Mouse (Mus musculus) frontal cortex, postnatal 25 days (tissue): ENCODE results near the gene Klhl29.

Experiments
- DNase-seq, 2 experiments: peaks; one replicate each; pipeline ENCODE4 v3.0.0; 2022; ENCODE audit warnings: low spot score in 2 of 2

Gene Klhl29

DNA sequence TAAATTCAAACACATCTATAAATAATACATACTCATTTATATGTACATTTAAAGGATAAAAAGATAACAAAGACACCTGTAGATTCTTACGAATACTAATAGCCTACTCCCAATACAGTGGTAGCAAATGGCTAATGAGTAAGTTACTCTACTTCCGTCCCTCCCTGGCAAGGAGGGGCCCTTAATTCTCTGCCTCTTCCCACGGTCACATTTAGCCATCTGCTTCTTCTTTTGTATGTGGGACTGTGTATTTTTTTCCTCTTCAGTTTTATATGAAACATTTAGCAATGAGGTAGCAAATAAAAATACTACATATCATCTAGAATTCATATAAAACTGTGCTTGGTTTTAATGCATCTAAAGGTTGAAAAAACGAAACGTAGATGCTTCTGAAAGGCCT is 73.6 kb downstream of the Klhl29 start:
- DNase-seq = no peak

DNA sequence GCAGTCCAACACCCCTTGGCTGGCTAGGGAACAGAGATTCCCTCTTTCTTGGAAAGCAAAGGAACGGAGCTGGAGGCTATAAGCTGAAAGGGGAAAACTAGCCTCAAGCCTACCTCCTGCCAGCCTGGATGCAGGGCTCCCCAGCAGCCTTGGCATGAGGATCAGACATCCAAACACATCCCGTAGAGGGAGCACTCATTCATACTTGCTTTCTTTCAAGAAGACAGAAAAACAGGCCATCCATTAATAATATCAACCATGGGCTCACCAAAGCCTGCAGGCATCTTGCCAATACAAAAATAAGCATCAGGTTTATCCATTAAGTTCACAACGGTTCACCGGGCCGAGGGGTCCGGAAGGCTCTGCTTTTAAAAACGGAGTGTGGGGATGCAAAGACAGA is 79.1 kb downstream of the Klhl29 start:
- no peak for DNase-seq

DNA sequence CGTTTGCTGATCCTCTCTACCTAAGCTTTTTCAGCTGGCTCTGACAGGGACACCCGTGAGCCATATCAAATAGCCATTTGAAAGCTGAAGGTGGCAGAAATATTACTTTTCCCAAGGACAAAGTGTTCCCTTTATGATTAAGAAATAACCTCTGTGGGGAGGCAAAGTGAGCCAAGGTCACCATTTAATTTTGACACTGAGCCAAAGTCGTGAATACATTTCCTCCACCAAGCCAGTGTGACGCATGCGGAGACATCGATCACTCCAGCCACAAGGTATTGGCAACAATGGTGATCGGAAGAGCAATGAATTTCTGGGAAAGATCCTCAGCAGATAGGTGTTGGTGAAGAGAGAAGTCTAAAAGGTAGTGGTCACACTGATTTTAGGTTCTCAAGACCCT is 83.2 kb downstream of the Klhl29 start:
- no peak for DNase-seq

DNA sequence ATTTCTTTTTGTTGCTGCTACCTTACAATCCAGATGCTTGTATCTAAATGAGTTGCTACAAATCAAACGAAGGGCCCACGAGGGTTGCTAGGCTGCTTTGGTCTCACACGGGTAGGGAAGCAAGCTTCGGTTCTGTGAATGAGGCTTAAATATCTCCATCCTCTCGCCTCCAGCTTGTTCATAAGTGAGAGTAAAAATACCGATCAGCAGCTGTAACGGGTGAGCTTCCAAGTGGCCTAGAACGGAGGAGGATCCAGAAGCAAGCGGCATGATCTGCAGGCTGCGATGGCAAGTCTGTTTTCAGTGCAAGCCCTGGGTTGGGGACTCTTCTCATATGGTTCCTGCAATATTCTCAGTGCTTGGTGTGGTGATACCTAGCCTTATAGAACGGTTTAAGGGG is 89.9 kb downstream of the Klhl29 start:
- DNase-seq = no peak

DNA sequence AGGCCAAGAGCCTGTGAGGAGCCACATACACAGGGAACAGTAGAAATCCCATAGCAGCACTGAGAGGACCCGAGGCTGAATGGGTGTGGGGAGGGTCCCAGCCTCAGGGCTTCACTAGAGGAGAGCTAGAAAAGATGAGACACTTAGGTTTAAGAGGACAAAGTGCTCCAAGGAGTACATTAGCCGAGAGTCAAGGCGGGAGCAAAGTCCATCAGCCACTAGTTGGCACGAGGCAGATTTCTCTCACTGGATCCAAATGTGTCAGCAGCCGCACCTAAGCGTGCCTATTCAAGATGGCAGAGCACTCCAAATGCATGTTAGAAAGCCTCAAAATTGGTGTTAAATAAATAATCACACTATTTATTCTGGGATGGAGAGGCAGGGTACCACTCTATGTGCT is 90.5 kb downstream of the Klhl29 start:
- DNase-seq = no peak

DNA sequence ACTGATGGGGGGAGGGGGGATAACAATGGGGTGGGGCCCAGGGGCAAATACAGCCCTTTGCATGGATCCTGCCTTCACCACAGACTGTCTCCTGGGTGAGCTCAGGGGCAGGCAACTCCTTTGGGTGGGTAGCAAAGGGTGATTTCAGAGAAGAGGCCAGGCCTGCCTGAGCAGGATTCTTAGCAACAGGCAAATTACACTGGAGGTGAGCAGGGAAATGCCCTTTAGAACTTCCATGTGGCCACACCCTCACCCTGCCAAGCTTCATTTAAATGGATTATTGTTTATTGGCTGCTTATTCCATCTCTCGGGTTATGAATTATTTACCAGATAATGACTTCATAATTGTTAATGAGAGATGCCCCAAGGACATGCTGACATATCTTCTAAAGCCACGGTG is 91.8 kb downstream of the Klhl29 start:
- no peak for DNase-seq

DNA sequence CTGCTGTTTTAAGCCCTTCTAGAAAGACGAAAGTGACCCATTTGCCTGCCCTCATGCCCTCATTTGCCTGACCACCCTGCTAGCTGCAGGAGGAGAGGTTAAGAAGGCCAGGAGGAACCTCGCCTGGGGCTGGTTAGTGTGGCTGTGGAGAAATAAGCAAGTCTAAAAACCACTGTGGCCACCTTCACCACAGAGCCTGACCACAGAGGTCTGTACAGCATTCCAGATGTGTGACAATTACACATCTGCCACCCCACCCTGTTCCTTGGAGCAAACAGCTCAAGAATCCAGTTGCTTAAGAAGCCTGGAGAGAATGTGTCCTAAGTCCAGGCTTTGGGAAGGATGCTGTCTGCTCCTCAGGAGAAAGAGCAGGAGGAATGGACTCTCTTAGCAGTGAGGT is 92.9 kb downstream of the Klhl29 start:
- no peak for DNase-seq

DNA sequence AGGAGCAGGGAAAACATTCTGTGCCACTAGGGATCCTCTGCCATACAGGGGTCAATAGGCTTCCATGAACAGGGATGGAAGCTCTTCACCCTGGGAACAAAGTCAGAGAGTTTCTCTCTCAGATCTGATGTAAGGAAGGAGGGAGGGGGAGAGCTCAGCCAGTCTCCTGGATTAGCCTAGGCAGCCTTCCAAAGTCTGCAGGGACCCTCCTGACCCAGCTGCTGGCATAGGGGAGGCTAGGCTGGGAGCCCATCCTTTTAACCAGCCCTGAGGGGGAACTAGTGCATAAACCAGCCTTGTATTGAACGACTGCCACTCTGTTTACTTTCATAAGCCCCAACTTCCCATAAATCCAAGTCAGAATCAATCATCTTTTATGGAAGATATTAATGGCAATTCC is 95.6 kb downstream of the Klhl29 start:
- no peak for DNase-seq

DNA sequence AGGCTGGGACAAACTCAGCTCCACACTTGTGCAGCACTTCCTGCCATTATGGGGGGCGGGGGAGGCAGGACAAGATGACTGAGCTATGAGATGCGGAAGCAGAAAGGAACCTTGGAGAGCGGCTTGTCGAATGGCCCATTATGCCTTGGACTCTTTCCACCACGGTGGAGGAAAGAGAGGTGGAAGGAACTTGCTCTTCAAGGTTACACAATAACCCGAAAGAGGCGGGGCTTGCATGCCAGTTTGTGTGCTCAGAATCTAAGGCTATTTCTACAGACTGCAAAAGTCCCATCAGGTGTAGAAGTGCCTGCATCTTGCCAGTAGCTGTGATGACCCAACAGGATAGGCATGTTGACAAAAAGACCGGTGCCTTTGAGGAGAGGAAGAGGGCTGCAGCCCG is 98.5 kb downstream of the Klhl29 start:
- DNase-seq = no peak

DNA sequence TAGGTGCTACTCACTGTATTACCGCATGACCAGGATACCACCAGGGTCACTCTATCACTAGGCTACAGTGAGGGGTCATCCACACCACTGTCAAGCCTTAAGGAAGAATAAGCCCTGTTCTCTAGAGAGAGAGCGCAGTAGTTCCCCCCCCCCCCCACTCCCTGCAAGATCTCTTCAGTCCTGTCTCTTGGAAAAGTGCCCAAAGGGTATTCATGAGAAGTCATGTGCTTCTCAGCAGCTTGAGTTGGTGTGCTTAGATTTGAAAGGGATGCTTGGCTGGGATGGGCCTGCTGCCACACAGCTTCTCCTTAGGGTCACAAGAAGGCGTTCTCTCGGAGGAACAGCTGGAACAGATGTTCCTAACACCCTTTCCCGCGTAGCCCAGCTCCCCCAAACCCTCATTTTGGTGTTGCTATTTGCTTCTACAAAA is 100.0 kb downstream of the Klhl29 start:
- no peak for DNase-seq

DNA sequence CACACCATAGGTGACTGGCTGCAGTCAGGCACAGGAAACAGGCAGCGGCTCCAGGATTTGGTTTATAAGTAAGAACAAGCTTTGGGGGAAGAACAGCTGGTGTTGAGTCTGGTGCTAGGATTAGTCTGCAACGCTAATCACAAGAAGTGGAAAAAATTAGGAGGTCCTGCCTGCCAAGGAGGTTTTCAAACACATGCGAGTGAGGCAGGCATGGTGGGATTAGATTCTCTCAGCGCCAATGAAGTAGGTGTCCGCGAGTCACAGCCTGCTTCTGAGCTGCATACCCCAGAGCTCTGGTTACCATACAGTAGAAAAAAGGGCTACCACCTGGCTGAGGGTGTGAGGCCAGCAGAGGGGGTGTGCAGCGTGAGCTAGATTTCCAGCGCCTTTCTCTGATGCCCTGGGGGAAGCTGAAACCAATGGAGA is 101.0 kb downstream of the Klhl29 start:
- no peak for DNase-seq

DNA sequence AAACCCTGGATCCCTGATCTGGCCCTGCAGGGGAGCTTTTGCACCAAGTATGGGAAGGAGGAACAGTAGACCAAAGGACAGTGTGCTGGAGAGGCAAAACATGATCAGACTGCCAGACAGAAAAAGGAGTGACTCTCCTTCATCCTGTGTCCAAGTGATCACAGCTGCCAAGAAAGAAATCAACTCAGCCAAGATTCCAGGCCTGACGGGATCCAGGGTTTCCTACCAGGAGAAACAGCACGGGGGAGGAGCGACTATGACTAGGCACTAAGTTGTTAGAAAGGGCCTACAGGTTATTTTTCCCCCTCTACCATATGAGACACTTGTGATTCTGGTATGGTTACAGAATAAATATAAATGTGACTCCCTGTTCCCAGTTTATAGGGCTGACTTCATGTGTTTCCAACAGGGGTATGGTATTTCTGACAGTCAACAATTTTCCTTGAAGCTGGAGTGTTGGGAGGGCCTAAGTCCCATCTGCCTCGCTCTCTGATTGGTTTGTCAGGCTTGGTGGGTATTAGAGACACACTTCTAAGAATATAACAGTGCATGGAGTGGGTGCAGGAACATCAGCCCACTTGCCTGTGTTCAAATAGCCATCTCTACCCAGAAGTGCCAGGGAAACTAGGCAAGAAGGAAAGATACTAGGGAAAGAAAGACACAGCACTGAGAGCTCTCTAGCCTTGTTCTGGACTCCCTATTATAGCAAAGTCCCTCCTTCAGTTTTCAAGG is 102.0 kb downstream of the Klhl29 start:
- DNase-seq = no peak

DNA sequence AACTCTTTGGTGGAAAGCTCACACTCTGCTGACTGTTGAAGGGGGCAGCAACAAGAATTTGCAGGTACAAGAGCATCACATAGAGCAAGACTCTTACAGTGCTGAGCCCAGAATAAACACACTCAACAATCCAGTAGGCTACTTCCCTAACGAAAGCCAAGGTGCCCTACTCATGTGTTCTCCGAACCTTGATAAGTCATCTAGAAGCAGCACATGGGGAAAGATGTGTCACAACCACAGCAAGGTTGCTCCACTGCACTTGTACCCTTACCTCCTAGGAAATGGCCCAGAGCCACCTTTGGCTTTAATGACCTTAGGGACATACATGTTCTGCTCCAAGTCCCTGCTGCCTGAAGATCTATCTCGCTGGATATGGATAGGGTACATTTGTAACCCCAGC is 105.0 kb downstream of the Klhl29 start:
- DNase-seq = no peak

DNA sequence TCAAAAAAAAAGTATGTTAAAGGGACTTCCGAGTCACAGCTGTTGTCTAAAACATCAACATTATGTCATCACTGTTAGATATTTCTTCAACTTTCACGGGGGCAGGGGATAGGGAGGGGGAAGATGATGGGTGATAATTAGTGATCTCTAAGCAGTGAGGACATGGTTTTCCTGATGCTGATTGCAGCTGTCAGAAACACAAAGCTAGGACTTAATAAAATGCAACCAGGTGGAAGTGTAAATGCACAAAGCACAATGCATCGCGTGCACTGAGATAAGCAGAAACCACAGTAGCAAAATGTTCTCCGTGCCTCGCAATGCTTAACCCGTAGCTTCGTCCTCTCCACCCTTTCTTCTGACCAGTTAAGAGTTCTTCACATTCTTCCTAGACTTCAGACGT is 105.5 kb downstream of the Klhl29 start:
- DNase-seq = no peak

DNA sequence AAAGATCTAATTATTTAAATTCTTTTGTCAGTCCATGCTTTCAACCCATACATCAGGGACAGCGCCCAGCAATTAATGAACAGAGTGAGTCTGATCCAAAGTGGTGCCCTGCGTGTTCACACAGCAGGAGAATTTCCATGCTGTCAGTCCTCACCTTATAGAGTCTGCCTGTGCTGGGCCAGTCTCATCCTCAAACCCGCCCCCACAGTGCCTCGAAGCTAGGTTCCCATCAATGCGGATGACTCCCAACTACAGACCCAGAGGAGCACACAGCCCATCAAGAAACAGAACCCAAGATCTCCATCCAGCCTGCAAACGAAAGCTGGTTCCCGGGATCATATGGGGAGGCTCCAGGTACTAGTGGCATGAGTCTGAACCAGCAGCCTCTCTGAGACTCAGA is 106.4 kb downstream of the Klhl29 start:
- DNase-seq = no peak

DNA sequence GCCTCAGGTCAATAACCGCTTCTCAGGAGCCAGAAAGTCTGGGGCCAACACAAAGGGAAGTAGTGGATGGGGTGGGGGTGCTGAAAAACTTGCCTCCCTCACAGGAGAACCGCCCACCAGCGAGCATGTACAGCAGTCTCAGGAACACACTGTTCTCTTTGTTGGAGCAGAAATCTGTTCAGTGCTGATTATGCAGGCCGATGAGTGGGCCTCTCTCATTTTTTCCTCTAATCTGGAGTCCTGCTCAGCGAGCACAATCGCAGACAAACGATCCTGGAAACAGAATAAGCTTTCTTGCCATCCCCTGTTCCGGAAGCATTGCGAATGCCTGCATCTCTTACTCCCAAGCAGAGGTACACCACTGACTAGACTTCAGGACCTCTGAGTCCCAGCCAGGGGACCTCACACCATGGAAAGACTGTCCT is 107.3 kb downstream of the Klhl29 start:
- DNase-seq = peak; percentile 62 to 68

DNA sequence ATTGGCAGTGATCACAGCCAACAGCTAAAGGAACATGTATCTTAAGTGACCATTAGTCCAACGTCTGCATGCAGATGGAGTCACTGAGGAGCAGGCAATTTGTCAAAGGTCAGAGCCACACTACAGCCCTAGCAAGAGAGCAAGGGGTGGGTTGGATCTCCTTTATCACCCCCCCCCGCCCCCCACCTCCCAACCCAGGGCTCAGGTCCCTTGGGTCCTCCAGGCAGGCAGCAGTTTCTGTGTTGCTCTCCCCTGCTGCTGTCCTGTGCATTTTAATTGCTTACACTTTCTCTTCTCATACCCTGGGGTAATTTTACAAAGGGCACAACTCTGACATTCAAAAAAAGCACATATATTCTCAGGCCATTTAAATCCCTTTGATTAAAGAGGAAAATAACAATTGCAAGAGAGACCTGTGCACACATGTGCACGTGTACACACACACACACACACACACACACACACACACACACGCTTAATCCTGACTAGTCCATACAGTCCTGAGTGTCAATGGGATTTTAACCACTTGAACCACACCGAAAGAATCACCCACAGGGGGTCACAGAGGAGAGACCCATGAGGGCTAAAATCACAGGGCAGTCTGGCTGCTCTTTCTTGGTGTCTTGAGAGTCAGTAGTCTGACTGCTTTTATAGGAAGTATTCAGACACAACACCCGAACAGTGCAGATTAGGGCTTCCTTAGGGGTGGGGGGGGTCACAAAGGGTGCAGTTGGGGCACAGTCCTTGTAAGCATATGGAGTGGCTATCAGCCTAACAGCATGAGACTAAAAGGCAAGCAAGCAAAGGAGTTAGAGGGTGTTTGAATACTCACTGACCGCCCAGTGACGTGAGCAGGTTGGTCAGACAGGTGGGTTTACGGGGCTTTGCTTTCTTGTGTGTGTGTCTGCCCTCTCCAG is 108.0 kb downstream of the Klhl29 start:
- DNase-seq = no peak

DNA sequence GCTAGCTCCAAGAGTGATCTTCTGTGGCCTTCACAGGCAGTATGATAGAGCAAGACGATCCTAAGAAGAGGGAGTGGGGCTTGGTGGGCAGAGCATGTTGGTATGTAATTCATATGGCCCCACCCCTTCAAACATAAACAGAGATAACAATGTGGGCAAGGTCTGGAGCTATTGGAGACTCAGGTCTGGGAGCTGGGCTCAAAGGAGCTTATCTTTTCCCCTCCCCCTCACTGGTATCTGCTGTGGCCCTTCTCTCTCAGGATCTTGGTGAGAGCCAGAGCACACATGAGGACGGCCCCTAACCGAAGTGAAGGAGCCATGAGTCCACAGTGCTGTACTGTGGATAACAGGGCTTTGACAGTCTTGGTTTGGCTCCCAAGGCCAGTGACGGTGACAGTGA is 108.7 kb downstream of the Klhl29 start:
- no peak for DNase-seq

DNA sequence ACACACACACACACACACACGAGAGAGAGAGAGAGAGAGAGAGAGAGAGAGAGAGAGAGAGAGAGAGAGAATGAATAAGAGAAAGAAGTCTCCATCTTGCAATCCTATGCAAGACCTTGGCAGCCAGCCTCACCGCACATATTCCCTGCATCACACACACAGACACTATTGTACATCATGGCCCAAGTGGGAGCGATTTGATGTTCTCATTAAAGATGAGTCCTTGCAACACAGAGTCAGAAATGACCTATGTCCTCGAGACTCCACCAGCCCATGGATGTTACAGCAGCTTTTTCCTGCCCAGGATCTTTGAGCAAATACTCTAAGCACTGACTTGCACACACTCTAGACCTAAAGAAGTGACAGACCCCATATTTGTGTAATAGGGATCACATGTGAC is 114.0 kb downstream of the Klhl29 start:
- DNase-seq = no peak

DNA sequence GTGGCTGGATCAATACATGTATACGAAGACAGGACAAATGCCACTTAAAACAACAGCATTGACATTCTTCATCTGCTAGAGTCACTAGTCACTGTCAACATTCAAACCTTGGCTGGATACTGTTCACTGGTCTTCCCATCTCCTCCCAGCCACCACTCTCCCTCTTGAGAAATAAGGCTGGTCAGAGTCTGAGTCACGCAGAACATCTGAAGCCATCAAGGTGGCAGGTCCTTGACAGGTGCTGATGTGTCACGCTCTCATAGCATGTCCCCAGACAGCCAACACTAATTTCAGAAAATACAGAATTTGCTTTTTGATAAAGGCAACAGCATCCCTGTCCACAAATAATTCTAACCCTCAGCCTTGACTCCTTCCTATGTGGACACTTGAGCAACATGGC is 116.7 kb downstream of the Klhl29 start:
- DNase-seq = no peak

DNA sequence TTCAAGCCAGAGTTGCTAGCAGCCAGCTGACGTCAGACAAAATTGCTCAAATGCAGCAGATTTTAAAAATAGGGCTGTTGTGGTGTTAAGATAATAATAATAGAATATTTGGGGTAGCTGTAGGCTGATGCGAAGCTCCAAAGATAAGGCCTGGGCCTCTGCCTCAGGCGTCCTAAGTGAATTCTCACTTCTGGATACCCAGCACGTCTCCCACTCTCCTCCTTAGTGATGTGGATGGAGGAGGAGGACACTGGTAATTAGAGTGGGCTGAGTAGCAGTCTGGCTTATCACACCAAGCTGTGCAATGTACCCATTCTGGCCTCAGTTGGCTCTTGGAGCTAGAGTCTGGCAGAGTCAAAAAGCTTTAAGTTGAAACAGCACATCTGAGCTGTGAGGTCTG is 118.3 kb downstream of the Klhl29 start:
- no peak for DNase-seq

DNA sequence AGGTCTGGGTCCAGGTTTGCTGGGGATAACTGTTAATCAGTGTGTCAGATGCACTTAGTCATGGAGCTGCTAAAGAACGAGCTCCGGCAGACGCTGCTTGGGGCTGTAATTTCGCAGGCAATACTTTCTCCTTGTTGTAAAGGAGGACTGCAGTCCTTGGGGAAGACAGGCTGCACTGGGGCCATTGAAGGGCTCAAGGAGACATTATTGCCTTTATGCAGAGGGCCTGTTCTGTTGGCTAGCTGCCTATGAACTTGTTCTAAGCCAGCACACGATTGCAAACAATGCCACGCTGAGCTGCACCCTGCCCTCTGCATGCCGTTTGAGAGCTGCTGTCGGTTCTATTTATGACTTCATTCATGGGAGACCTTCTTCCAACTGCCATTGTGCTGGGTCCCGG is 120.4 kb downstream of the Klhl29 start:
- no peak for DNase-seq
